Mouse (Mus musculus): ENCODE results near the gene Rufy4.

Gene Rufy4

DNA sequence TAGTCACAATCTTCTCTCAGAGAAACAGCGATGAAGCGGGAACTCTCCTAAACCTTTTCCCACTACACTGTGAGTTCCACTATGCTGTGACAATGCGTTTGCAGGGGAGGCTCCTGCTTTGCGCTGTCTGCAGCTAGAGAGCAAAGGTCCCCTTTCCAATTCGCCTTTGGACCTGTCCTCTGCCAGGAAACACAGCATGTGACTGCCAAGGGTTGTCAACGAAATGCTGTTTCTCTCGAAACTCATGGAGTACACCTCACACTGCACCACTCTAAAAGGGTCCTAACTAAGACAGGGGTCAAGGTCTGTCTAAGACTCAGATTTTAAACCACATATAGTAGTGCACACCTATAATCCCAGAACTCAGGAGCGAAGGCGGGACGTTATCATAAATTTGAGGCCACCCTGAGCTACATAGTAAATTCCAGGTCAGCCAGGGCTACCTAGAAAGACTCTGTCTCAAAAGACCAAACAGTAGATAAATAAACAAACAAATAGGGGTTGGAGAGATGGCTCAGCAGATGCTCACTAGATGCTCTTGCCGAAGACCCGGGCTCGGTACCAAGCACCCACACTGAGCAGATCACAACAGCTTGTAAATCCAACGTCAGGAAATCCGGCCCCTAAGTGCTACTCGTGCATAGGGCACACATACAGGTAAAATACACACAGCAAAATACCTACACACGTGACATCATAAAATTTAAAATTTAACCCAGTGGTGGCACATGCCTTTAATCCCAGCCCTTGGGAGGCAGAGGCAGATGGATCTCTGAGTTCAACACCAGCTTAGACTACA is 71.5 kb downstream of the Rufy4 start:
- no peak for DNase-seq (ENCODE audit: extremely low spot score, low spot score)
